Mouse (Mus musculus) neutrophil, adult 5-6 weeks (primary cell): ENCODE measurements around the gene Pex12. TPM values are rescaled to one million over a fixed set of nuclear protein-coding genes. Genes with fewer than 3 reads are reported as not detected.
"Not testable (repeated sequence)": the region's sequence is repeated elsewhere in the genome, so short reads cannot be mapped to it uniquely, and the experiment has no call there.

Experiments used
- ATAC-seq: fragments of 151-379, 151-347 bp; 2 replicates; pipeline ENCODE4 v1.8.0; 2017; ENCODE audit warnings: mild to moderate bottlenecking, moderate TSS enrichment; ENCODE audit not compliant: insufficient number of reproducible peaks, poor library complexity, low FRiP score, severe bottlenecking; ENCODE audit errors: extremely low read depth
- total RNA-seq: library from RNA; stranded (forward); fragments of 200-1000 nt; gene quantifications from 2 replicates; pipeline ENCODE4 v1.2.3, GENCODE M21; 2017

The Pex12 gene
- 6.5 and 7.6 TPM in 2 replicates for total RNA-seq

GRCm38 (mm10) chr11:83302526-83303251 is at the start of gene Pex12:
Pex12 (minus strand) TSS chr11:83302586.
- peak; percentile 86 for ATAC-seq

DNA sequence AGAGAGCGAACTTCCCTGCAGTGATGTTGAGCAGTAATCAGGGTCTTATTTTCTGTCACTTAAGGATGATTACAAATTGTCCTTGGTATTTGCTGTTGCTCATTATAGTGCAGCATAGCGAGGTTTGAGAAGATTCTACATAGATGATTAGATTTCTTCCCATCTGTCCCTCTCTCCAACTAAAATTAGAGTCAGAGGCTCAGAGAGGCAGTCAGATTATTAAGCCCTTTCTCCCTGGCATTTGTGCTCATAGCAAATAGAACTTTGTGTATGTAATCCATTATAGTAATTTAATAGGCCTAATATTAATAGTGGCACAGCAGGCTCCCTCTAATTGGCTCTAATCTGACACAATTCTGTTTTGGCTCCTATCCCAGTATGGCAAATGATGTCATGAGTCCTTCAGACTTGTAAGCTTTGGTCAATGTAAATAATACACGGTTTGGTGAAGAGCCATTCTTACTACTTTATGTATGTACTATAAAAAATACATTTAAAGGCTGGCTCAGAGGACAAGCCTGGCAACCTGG is 39.4 kb upstream of the Pex12 start:
- no peak for ATAC-seq

GRCm38 (mm10) chr11:83339705-83340104 is 37.3 kb upstream of the Pex12 start:
- ATAC-seq = no peak

DNA sequence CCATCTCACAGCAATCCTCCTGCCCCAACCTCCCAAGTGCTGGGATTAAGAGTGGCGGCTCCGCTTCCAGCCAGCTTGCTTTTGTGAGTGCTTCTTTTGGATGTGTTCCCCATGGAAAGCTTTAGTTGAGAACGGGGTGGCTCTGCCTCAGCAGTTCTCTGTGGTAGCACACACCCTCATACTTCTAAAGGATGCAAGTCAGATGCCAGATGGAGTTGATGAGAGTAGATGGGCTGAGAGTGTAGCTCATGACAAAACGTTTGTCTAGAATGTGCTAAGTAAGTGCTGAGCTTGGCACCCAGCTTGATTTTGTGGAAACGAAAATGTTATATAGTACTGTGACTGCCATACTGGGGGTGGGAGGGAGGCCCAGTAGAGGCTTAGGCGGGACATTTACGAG is 33.4 kb upstream of the Pex12 start:
- no peak for ATAC-seq

GRCm38 (mm10) chr11:83327427-83327826 is 25.0 kb upstream of the Pex12 start:
- ATAC-seq = peak; percentile 41; the same call in 1 of the 2 replicates

- ATAC-seq = not testable (repeated sequence)
Observed at GRCm38 (mm10) chr11:83326692-83327091, 24.3 kb upstream of the Pex12 start.

- no peak for ATAC-seq
Observed at GRCm38 (mm10) chr11:83319048-83319447, 16.7 kb upstream of the Pex12 start.

DNA sequence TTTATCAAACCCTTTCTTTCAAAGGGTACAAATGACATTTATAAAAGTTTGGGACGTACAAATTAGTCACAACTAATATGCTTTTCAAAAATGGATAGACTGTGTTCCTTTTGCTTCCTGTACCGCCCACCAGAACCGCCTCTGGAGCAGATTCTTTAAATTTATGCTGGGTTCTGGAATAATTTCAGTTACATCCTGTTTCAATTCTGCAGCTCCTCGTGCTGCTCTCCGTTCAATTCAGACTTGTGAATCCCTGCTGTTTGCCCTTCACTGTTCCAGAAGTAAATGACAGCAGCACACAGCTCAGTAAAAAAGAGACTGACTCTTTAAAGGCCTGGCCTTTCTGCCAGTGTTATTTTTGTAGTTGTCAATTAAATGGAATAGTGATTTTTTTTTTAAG is 10.1 kb upstream of the Pex12 start:
- ATAC-seq = no peak

- no peak for ATAC-seq
Observed at GRCm38 (mm10) chr11:83306700-83307253, 4.4 kb upstream of the Pex12 start.

GRCm38 (mm10) chr11:83304485-83304884 is 2.1 kb upstream of the Pex12 start:
- no peak for ATAC-seq

DNA sequence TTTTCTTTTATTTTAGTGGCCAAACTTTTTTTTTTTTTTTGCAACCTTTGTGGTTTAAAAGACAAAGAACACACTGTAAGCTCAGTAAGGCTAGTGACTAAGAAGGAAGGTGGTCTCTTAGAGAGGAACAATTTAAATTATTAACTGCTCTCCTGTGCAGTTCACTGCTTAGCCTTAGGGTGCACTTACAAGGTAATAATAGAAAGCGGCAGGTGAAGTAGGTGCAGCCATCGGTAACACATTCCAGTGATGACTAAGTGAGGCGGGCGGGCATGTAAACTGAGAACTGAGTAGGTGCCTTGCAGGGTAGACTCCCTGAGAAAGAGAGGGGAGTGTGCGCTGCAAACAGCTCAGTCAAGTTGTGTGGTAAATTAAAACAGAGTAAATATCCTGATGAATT is 1.4 kb upstream of the Pex12 start:
- ATAC-seq = no peak

GRCm38 (mm10) chr11:83302124-83302523 is 262 bp downstream of the Pex12 start:
- no peak for ATAC-seq

DNA sequence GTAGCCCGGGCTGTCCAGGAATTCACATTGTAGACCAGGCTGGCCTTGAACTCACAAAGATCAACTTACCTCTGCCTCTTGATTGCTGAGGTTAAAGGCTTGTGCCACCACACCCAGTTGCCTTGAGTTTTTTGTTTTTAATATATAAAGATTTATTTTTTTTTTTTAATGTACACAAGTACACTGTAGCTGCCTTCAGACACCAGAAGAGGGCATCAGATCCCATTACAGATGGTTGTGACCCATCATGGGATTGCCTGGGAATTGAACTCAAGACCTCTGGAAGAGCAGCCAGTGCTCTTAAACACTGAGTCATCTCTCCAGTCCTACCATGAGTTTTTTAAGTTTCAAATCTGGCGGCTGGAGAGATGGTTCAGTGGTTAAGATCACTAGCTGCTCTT is 955 bp downstream of the Pex12 start:
- ATAC-seq = no peak

GRCm38 (mm10) chr11:83299724-83300123 is 2.7 kb downstream of the Pex12 start:
- ATAC-seq = no peak

DNA sequence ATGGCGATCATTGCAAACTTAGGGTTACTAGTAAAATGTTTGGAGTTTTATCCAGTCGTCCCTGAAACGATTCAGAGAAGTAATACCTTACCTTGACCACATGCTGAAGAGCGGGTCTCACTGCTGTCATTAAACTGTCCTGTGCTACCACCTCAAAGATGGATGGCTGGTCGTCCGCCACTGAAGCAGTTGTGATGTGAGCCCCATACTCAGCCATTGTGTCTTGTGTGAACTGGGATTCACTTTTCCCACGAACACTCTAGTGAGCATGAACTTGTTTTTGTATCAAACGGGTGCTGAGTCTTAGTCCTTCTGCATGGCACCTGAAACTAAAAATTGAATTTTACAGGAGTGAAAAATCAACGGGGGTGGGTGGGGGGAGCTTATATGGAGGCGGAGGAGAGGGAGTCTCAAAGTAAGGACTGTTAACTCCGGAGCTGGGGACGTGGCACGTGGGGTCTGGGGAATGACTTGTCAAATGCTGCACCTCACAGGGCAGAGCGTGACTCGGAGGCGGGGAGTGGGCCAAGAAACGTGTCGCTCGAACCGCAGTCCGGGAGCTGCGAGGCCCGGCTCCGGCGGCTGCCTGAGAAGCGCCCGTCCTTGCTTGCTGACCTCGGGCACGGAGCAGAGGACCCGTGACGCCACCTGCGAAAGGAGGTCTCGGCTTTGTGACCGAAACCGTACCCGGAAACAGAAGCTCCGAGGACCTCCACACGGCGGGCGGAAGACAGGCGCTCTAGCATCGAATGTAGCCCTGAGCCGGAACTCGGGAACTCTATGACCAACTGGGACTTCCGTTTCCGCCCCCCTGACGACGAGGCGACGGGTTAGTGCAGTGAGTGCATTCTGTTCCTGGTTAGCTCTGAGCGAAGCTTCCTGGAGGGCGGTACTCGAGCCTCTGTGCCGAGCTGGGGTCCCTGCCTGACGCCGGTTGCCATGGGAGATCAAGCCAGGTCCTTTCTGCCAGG is 3.9 kb downstream of the Pex12 start, which contains the start of gene Ap2b1:
Gene Ap2b1, plus strand, starts transcription at position 800 of the 971 bp plus-strand sequence.
- ATAC-seq = peak; percentile 84

GRCm38 (mm10) chr11:83297816-83298215 is 4.6 kb downstream of the Pex12 start:
- no peak for ATAC-seq

GRCm38 (mm10) chr11:83294133-83294532 is 8.3 kb downstream of the Pex12 start:
- no peak for ATAC-seq

DNA sequence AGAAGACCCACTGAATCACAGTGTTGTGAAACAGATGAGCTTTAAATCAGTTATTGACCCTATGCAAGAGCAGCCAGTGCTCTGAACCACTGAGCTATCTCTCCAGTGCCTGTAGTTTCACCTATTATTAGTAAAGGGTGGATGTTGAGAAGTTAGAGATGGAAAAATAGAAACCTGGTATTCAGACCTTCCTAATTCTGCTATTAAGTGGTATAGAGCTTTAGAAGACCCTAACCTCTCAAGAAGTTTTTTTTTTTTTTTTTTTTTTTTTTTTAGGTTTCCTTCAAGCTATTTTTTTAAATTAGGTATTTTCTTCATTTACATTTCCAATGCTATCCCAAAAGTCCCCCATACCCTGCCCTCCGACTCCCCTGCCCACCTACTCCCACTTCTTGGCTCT is 9.2 kb downstream of the Pex12 start:
- no peak for ATAC-seq

DNA sequence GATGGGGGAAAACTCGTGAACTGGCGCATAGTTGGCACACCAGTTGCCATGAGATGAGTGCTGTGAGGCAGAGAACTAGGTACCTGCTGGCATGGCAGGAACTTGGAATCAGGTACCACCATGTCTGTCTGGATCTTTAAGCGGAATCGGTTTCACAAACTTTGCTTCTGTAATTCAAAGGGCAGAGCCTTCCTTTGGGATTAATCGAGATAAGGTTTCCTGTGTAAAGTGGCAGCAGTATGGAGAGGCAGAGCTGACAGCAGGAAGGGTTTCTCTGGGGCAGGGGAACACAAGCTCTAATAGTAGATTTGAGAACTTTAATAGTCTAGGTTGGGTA is 10.2 kb downstream of the Pex12 start:
- ATAC-seq = no peak
